Mouse (Mus musculus) forebrain, embryonic 10.5 days (tissue): ENCODE data around the gene Hjurp. TPM values are rescaled to one million over a fixed set of nuclear protein-coding genes. Genes with fewer than 3 reads are reported as not detected.

ENCODE experiments used
- DNase-seq: peaks from one replicate; pipeline ENCODE4 v3.0.0-alpha.2; 2017; ENCODE audit warnings: low spot score; ENCODE audit errors: extremely low spot score
- H3K27ac ChIP-seq: fragments of 300-500 bp; sonication (generic); 2 replicates; pipeline ENCODE4 v1.5.1; 2016; ENCODE audit warnings: mild to moderate bottlenecking
- H3K27me3 ChIP-seq: fragments of 300-500 bp; sonication (generic); 2 replicates; pipeline ENCODE4 v1.6.1; 2016; ENCODE audit warnings: mild to moderate bottlenecking; ENCODE audit not compliant: poor library complexity, severe bottlenecking
- H3K36me3 ChIP-seq: fragments of 300-500 bp; sonication (generic); replicated peaks from 2 replicates; pipeline ENCODE4 v1.6.1; 2016; ENCODE audit warnings: mild to moderate bottlenecking, moderate library complexity
- H3K4me1 ChIP-seq: fragments of 300-500 bp; sonication (generic); 2 replicates; pipeline ENCODE4 v1.6.1; 2016
- H3K4me3 ChIP-seq: fragments of 300-500 bp; sonication (generic); 2 replicates; pipeline ENCODE4 v1.5.1; 2016; ENCODE audit warnings: mild to moderate bottlenecking, moderate library complexity
- H3K9me3 ChIP-seq: fragments of 300-500 bp; sonication (generic); 2 replicates; pipeline ENCODE4 v1.6.1; 2016; ENCODE audit warnings: mild to moderate bottlenecking, moderate library complexity
- WGBS: fragments of 180-500 bp; shearing (Covaris S2); methylation state at CpG from one replicate; pipeline ENCODE4 v1.1.7; 2016; 5-methylcytosine and 5-hydroxymethylcytosine counted together
- polyA plus RNA-seq: library from polyadenylated mRNA; unstranded; fragments of >200 nt; fragmentation: Nextera tagmentation; extraction: Ambion mirVana; gene quantifications from 2 replicates; pipeline ENCODE4 v1.2.1, GENCODE M21; 2016

Gene Hjurp
- polyA plus RNA-seq, 1 experiment from 2014 or later: 224 TPM

GRCm38 (mm10) chr1:88234646-88235045, 42.8 kb downstream of the Hjurp start:
- H3K4me1 ChIP-seq: no peaks in the 10 kb centered on the region
- no peaks in the 10 kb centered on the region for H3K36me3 ChIP-seq
- no peaks in the 10 kb centered on the region for H3K27me3 ChIP-seq
- DNase-seq: no peak
- H3K4me3 ChIP-seq: no peak overlapping the region
- 44% methylated on average over 5 of the region's 5 CpGs for WGBS
- H3K27ac ChIP-seq: no peak overlapping the region
- H3K9me3 ChIP-seq: peaks cover 98% of the 10 kb centered on the region

- no peaks in the 10 kb centered on the region for H3K4me1 ChIP-seq
- 68% methylated on average over 4 of the region's 4 CpGs for WGBS
- no peak overlapping the region for H3K4me3 ChIP-seq
- no peaks in the 10 kb centered on the region for H3K36me3 ChIP-seq
- H3K27me3 ChIP-seq: no peaks in the 10 kb centered on the region
- no peak overlapping the region for H3K27ac ChIP-seq
- peaks cover 98% of the 10 kb centered on the region for H3K9me3 ChIP-seq
- no peak for DNase-seq
These were observed 43.2 kb downstream of the Hjurp start for GRCm38 (mm10) chr1:88234248-88234610.

DNA sequence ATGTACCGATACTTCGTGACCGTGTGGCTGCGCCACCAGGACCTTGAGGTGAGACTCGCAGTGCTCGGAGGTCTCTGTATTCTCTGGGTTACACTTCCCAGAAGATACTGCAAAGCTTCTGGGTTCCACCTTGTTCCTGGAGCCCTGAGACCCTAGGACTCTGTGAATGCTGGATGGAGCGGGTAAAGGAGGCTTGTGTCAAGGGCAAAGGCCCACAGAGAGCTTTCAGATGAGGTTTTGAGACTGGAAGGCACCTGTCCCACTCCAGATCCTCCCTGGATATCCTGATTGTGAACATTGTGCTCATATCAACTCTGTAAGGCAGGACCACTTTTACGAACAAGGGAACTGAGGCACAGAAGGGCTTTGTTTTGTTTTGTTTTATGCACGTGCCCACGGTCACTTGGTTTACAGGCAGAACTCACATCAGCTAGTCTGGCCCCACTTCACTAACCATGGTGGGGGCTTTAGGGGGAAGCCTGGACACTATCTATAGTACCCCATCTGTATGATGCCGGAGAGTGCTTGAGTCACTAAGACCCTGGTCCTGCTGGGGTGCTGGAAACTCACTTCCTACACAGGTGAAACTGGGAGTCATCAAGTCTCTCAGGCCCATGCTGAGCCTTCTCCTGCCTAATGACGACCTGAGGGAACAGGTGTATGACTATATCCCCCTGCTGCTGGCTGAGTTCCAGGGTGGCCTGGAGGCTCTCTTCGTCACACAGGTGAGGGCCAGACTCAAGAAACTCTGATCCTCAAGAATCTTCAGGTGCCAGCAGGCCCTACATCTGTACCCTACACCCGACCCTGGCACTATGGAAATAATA, 43.8 kb downstream of the Hjurp start:
- DNase-seq: no peak
- no peak overlapping the region for H3K27ac ChIP-seq
- WGBS: 74% methylated on average over 14 of the region's 14 CpGs
- no peak overlapping the region for H3K4me3 ChIP-seq
- peaks cover 98% of the 10 kb centered on the region for H3K9me3 ChIP-seq
- no peaks in the 10 kb centered on the region for H3K27me3 ChIP-seq
- no peaks in the 10 kb centered on the region for H3K4me1 ChIP-seq
- H3K36me3 ChIP-seq: no peaks in the 10 kb centered on the region

- Histone ChIP-seq H3K36me3 (no peaks in the 10 kb centered on the region), H3K4me3 (no peak overlapping the region), H3K4me1 (no peaks in the 10 kb centered on the region), H3K9me3 (peaks cover 98% of the 10 kb centered on the region), H3K27ac (no peak overlapping the region), H3K27me3 (no peaks in the 10 kb centered on the region)
- WGBS: 56% methylated on average over 3 of the region's 3 CpGs
- DNase-seq: no peak
These were observed 44.6 kb downstream of the Hjurp start for GRCm38 (mm10) chr1:88232664-88233380.

DNA sequence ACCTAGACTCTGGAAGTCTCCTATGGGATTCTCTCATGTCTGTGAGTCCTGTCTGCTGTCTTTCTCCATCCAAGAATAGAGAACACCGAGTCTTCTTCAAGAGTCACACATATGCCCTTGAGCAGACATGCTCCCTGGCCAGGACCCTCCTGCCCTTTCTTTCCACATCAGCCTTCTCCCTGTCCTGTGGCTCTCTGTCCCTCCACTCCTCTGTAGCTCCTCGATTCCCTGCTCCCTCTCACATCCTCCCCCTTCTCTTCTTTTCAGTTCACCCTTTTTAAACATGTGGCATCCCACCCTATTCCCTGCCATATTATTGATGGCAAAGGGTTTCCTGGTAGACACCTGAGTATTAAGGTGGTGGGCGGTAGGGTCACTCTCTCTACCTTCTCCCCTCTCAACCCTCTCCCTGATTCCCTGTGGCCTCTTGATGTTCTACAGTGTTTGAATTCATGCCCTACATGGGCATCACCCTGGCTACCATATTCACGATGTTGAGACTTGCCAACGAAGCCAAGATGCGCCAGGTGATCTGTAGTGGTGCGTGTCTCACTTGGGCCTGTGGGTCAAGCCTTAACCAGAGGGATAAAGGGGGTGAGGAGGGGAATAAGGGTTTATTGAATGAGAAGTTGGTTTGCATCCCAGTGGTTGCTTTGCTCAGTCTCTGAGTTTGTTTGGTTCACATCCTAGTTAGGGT, 45.5 kb downstream of the Hjurp start:
- Histone ChIP-seq H3K9me3 (peaks cover 98% of the 10 kb centered on the region), H3K36me3 (no peaks in the 10 kb centered on the region), H3K27me3 (no peaks in the 10 kb centered on the region), H3K4me1 (no peaks in the 10 kb centered on the region), H3K4me3 (no peak overlapping the region), H3K27ac (no peak overlapping the region)
- no peak for DNase-seq
- 72% methylated on average over 7 of the region's 7 CpGs for WGBS

GRCm38 (mm10) chr1:88230981-88231802, 46.2 kb downstream of the Hjurp start:
- no peaks in the 10 kb centered on the region for H3K36me3 ChIP-seq
- WGBS: 80% methylated on average over 6 of the region's 6 CpGs
- no peak for DNase-seq

GRCm38 (mm10) chr1:88230421-88230820, 47.0 kb downstream of the Hjurp start:
- Histone ChIP-seq H3K36me3 (no peaks in the 10 kb centered on the region), H3K9me3 (peaks cover 100% of the 10 kb centered on the region), H3K27ac (no peak overlapping the region), H3K4me1 (no peaks in the 10 kb centered on the region), H3K27me3 (no peaks in the 10 kb centered on the region), H3K4me3 (no peak overlapping the region)
- 75% methylated on average over 7 of the region's 7 CpGs for WGBS
- DNase-seq: no peak

More at GRCm38 (mm10) chr1:88230981-88231802, 46.2 kb downstream of the Hjurp start:
- Histone ChIP-seq H3K27ac (no peak overlapping the region), H3K4me3 (no peak overlapping the region), H3K4me1 (no peaks in the 10 kb centered on the region), H3K27me3 (no peaks in the 10 kb centered on the region), H3K9me3 (peaks cover 100% of the 10 kb centered on the region)

GRCm38 (mm10) chr1:88229986-88230385, 47.4 kb downstream of the Hjurp start:
- DNase-seq: no peak
- 87% methylated on average over 5 of the region's 5 CpGs for WGBS
- Histone ChIP-seq H3K27ac (no peak overlapping the region), H3K4me3 (no peak overlapping the region), H3K27me3 (no peaks in the 10 kb centered on the region), H3K36me3 (no peaks in the 10 kb centered on the region), H3K4me1 (no peaks in the 10 kb centered on the region), H3K9me3 (peaks cover 98% of the 10 kb centered on the region)

- H3K27me3 ChIP-seq: no peaks in the 10 kb centered on the region
- 85% methylated on average over 3 of the region's 3 CpGs for WGBS
- no peak for DNase-seq
- H3K27ac ChIP-seq: no peak overlapping the region
- no peak overlapping the region for H3K4me3 ChIP-seq
- no peaks in the 10 kb centered on the region for H3K4me1 ChIP-seq
- H3K36me3 ChIP-seq: no peaks in the 10 kb centered on the region
- H3K9me3 ChIP-seq: peaks cover 94% of the 10 kb centered on the region
These were observed 47.9 kb downstream of the Hjurp start for GRCm38 (mm10) chr1:88229566-88229965.

GRCm38 (mm10) chr1:88228121-88228520, 49.3 kb downstream of the Hjurp start:
- Histone ChIP-seq H3K27me3 (no peaks in the 10 kb centered on the region), H3K27ac (no peak overlapping the region), H3K4me3 (no peak overlapping the region), H3K9me3 (peaks cover 79% of the 10 kb centered on the region), H3K4me1 (no peaks in the 10 kb centered on the region), H3K36me3 (no peaks in the 10 kb centered on the region)
- 71% methylated on average over 7 of the region's 7 CpGs for WGBS
- no peak for DNase-seq

DNA sequence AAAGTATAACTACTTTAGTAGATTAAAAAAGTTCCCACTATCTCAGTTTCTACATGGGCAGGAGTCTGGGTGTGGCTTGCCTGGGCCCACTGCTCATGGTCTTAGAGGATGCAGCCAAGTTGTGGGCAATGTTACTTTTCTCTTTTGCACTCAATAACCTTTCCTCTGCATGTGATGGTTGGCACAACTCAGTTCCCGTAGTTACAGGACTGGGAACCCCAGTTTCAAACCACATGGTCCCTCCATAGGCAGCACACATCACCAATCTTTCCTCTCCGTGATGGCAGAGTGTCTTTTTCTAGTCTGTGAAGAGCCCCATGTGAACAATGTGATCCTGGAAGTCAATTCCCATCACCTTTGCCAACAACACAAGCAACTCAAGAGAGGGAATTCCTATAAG, 50.0 kb downstream of the Hjurp start:
- peak; percentile 14 for DNase-seq
- 67% methylated on average over 2 of the region's 2 CpGs for WGBS
- H3K36me3 ChIP-seq: no peaks in the 10 kb centered on the region

DNA sequence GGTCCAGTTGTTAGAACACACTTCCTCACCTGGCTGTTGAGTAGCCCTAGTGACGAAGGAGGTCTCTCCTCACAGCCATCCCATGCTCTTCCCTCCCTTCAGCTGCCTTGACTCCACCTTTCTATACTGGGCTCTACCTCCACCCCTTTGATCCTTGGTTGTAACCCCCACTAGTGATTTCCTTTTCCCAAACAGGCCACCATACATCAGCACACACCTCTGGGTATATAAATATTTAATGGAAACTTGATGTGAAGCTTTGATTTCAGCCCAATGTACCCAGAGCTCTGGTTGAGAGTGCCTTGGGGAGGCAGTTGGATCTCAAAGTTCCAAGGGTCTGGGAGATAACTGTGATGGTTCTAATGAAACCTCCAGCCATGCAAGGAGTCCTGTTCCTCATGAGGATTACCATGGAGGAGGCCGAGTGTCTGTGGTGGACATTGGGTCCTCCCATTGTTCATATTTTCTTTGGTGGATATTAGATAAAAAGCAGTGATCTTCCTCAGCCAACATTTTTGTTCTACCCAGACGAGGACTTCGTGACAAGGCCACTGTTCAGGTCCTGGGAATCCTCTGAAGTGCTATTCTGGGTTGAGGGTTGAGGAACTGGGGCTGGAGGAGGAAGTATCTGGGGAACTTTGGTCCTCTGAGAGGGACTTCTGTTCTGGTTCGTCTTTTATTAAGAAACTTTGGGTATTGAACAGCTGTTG, 50.6 kb downstream of the Hjurp start, which contains the start of gene Mroh2a:
Gene Mroh2a, plus strand, starts transcription at position 317 of the 710 bp plus-strand sequence.
- Histone ChIP-seq H3K4me3 (no peak within 1 kb of the TSS), H3K36me3 (no peaks in the 10 kb centered on the region), H3K4me1 (no peaks in the 10 kb centered on the region), H3K27ac (no peak within 1 kb of the TSS), H3K27me3 (no peaks in the 10 kb centered on the region), H3K9me3 (peaks cover 66% of the 10 kb centered on the region)
- WGBS: 58% methylated on average over 5 of the region's 5 CpGs
- DNase-seq: peak; percentile 17

More for the DNA sequence above, 50.0 kb downstream of the Hjurp start:
- Histone ChIP-seq H3K9me3 (peaks cover 73% of the 10 kb centered on the region), H3K27me3 (no peaks in the 10 kb centered on the region), H3K4me1 (no peaks in the 10 kb centered on the region), H3K4me3 (no peak overlapping the region), H3K27ac (no peak overlapping the region)
